Mouse (Mus musculus) neural tube, embryonic 14.5 days (tissue): ENCODE results near the gene Slc19a1. TPM values are rescaled to one million over a fixed set of nuclear protein-coding genes. Genes with fewer than 3 reads are reported as not detected.

Experiments used
- ATAC-seq: fragments of 200-750 bp; cut with Nextera tagmentation; 2 replicates; pipeline ENCODE4 v1.8.0; 2017; ENCODE audit warnings: low read depth, mild to moderate bottlenecking, moderate TSS enrichment, moderate library complexity
- H3K27ac ChIP-seq: fragments of 300-500 bp; sonication (generic); 2 replicates; pipeline ENCODE4 v1.5.1; 2014; ENCODE audit warnings: low read depth, mild to moderate bottlenecking, control low read depth, low read length, moderate library complexity, mixed read lengths
- H3K27me3 ChIP-seq: fragments of 300-500 bp; sonication (generic); 2 replicates; pipeline ENCODE4 v1.6.1; 2014; ENCODE audit warnings: low read length; ENCODE audit not compliant: control insufficient read depth, insufficient read depth
- H3K36me3 ChIP-seq: fragments of 300-500 bp; sonication (generic); 2 replicates; pipeline ENCODE4 v1.6.1; 2014; ENCODE audit warnings: low read length, mixed read lengths; ENCODE audit not compliant: control insufficient read depth, insufficient read depth
- H3K4me1 ChIP-seq: fragments of 300-500 bp; sonication (generic); 2 replicates; pipeline ENCODE4 v1.6.1; 2014; ENCODE audit warnings: low read length; ENCODE audit not compliant: control insufficient read depth, insufficient read depth
- H3K4me2 ChIP-seq: fragments of 300-500 bp; sonication (generic); 2 replicates; pipeline ENCODE4 v1.6.1; 2014; ENCODE audit warnings: mild to moderate bottlenecking, low read depth, low read length, control low read depth
- H3K4me3 ChIP-seq: fragments of 300-500 bp; sonication (generic); 2 replicates; pipeline ENCODE4 v1.5.1; 2014; ENCODE audit warnings: low read depth, low read length, control low read depth, mixed read lengths
- H3K9ac ChIP-seq: fragments of 300-500 bp; sonication (generic); replicated peaks from 2 replicates; pipeline ENCODE4 v1.6.1; 2014; ENCODE audit warnings: low read depth, mild to moderate bottlenecking, control low read depth, low read length, mixed read lengths
- H3K9me3 ChIP-seq: fragments of 300-500 bp; sonication (generic); 2 replicates; pipeline ENCODE4 v1.6.1; 2016; ENCODE audit warnings: low read length; ENCODE audit not compliant: control insufficient read depth
- WGBS: fragments of 180-500 bp; shearing (Covaris S2); extraction: QIAGEN DNeasy Blood & Tissue Kit; methylation state at CpG from one replicate; pipeline ENCODE4 v1.1.7; 2014; 5-methylcytosine and 5-hydroxymethylcytosine counted together
- polyA plus RNA-seq: library from polyadenylated mRNA; unstranded; fragments of >200 nt; fragmentation: Nextera tagmentation; extraction: Ambion mirVana; gene quantifications from 2 replicates; pipeline ENCODE4 v1.2.1, GENCODE M21; 2014

Slc19a1 gene
- polyA plus RNA-seq, 1 experiment from 2014 or later, result 35.6 TPM

GRCm38 (mm10) chr10:77028782-77029296, 3.2 kb upstream of the Slc19a1 start:
- Histone ChIP-seq H3K27me3 (no peaks in the 10 kb centered on the region), H3K4me2 (no peak overlapping the region), H3K4me3 (no peak overlapping the region), H3K4me1 (peaks cover 3% of the 10 kb centered on the region), H3K36me3 (no peaks in the 10 kb centered on the region), H3K27ac (no peak overlapping the region), H3K9ac (no peak overlapping the region), H3K9me3 (no peaks in the 10 kb centered on the region)
- no peak for ATAC-seq
- 89% methylated on average over 6 of the region's 6 CpGs for WGBS

- Histone ChIP-seq H3K27me3 (no peaks in the 10 kb centered on the region), H3K9ac (no peak overlapping the region), H3K9me3 (no peaks in the 10 kb centered on the region), H3K4me1 (peaks cover 10% of the 10 kb centered on the region), H3K4me2 (no peak overlapping the region), H3K4me3 (no peak overlapping the region), H3K27ac (no peak overlapping the region), H3K36me3 (no peaks in the 10 kb centered on the region)
- WGBS, result 90% methylated on average over 4 of the region's 4 CpGs
- no peak for ATAC-seq
Measured at GRCm38 (mm10) chr10:77029761-77030160, 2.3 kb upstream of the Slc19a1 start.

DNA sequence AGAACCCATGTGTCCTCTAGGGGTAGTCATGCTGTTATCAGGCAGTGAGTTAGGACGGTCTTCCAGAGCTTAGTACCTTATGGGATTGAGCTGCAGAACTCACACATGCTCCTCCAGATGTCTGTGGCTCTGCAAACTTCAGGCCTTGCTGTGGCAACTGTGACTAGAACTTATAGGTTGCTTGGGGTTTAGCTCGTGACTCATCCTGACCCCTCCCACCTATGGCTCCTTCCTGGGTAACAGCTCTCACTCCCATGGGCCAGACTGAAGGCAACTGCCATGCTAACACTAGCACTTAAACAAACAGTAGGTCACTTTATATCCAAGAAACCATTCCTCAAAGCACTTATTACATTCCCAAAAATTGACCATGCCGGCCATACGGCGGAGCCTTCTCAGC, 1.4 kb upstream of the Slc19a1 start:
- no peak for ATAC-seq
- no peak overlapping the region for H3K27ac ChIP-seq
- WGBS, result 90% methylated on average over 5 of the region's 5 CpGs

DNA sequence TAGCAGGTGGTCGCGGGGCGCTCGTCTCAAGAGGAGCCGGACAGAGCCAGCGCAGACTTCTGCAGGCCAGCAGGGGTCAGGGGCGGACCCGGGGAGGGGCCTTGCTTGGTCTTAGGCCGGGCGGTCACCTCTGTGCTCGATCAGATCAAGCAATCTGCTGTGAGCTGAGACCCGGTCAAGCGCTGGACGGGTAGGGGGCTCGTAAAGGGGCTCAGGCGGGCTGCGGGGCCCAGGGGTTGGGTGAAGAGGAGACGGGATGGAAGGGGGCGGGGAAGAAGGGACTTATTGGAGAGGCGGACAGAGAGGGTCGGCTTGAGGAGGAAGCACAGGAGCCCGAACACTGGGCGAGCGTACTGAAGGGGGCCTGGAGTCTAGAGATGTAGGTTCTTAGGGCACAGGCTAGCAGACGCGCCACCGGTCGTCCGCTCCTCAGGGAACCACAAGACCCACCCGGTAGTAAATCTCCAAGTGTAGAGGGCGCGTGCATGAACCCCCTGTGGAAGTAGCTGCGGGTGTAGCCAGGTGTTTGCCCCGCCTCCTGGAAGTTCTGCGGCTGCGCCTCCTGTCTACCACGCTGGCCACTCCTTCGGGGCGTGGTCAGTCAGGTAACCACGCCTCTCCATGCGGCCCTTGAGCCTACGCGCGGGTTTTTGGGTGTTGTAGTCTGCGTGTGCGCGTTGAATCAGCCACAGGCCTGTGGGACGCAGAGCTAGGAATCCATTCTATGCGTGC, 716 bp downstream of the Slc19a1 start:
- Histone ChIP-seq H3K27me3 (no peaks in the 10 kb centered on the region), H3K27ac (peak overlapping the region; percentile 72), H3K9ac (peak overlapping the region; percentile 65), H3K4me2 (peak overlapping the region; percentile 88), H3K9me3 (no peaks in the 10 kb centered on the region), H3K36me3 (no peaks in the 10 kb centered on the region), H3K4me1 (peaks cover 17% of the 10 kb centered on the region), H3K4me3 (peak overlapping the region; percentile 59)
- peak; percentile 95 for ATAC-seq
- under 1% methylated on average over 47 of the region's 49 CpGs for WGBS

More for the DNA sequence above, 1.4 kb upstream of the Slc19a1 start:
- no peak overlapping the region for H3K4me3 ChIP-seq
- no peak overlapping the region for H3K9ac ChIP-seq
- no peak overlapping the region for H3K4me2 ChIP-seq
- no peaks in the 10 kb centered on the region for H3K9me3 ChIP-seq
- no peaks in the 10 kb centered on the region for H3K27me3 ChIP-seq
- no peaks in the 10 kb centered on the region for H3K36me3 ChIP-seq
- H3K4me1 ChIP-seq, result peaks cover 17% of the 10 kb centered on the region

DNA sequence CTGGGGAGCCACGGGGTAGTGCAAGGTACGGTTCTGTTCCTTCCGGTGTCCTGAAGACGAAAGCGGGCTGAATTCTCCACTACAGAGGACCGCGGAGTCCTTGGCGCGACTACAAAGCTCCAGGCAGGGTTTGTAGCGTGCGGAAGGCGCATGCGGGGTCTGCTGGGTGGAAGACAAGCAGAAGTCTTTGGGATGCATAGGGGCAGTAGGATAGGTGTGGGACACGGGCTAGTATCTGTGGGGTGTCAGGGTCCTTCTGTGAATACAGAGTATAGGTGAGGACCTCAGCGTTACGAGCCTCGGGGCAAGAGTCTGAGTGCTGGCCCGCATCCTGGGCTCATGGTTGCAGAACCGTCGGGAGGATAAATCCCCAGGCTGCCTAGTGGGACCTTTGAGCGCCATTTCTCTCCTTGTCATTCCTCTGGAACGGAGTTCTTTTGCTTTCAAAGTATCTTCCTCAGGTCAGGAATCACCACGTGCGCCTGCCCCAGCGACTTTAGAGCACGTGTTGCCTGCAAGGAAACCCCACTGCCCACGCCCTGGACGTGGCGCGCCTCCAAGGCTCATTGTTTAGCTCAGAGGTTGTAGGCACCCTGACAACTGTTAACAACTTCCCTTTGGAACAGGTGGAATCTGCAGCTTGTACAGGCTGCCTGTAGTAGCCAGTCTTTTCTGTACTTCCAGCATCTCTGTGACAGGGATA, 1.4 kb downstream of the Slc19a1 start:
- Histone ChIP-seq H3K9me3 (no peaks in the 10 kb centered on the region), H3K4me3 (peak overlapping the region; percentile 59), H3K27me3 (no peaks in the 10 kb centered on the region), H3K4me1 (peaks cover 17% of the 10 kb centered on the region), H3K4me2 (peak overlapping the region; percentile 88), H3K9ac (peak overlapping the region; percentile 65), H3K36me3 (no peaks in the 10 kb centered on the region), H3K27ac (peak overlapping the region; percentile 72)
- ATAC-seq, result peak; percentile 71
- under 1% methylated on average over 30 of the region's 30 CpGs for WGBS

- Histone ChIP-seq H3K27ac (no peak overlapping the region), H3K36me3 (no peaks in the 10 kb centered on the region; the same call in 1 of the 2 replicates), H3K9me3 (no peaks in the 10 kb centered on the region), H3K4me2 (no peak overlapping the region; the same call in 1 of the 2 replicates), H3K4me1 (peaks cover 17% of the 10 kb centered on the region), H3K27me3 (no peaks in the 10 kb centered on the region), H3K4me3 (no peak overlapping the region), H3K9ac (no peak overlapping the region)
- no peak for ATAC-seq
- WGBS, result 90% methylated on average over 6 of the region's 6 CpGs
Measured at GRCm38 (mm10) chr10:77035487-77035886, 3.4 kb downstream of the Slc19a1 start.

- Histone ChIP-seq H3K27me3 (no peaks in the 10 kb centered on the region), H3K4me3 (no peak overlapping the region), H3K27ac (no peak overlapping the region), H3K4me2 (no peak overlapping the region), H3K9ac (no peak overlapping the region), H3K36me3 (peaks cover 12% of the 10 kb centered on the region), H3K4me1 (peaks cover 15% of the 10 kb centered on the region), H3K9me3 (no peaks in the 10 kb centered on the region)
- ATAC-seq, result no peak
- WGBS, result 90% methylated on average over 8 of the region's 8 CpGs
Measured at GRCm38 (mm10) chr10:77038579-77039174, 6.6 kb downstream of the Slc19a1 start.

- no peaks in the 10 kb centered on the region for H3K9me3 ChIP-seq
- no peaks in the 10 kb centered on the region for H3K4me1 ChIP-seq
- no peaks in the 10 kb centered on the region for H3K27me3 ChIP-seq
- peaks cover 9% of the 10 kb centered on the region for H3K36me3 ChIP-seq
- H3K9ac ChIP-seq, result no peak overlapping the region
- no peak for ATAC-seq
- WGBS, result 86% methylated on average over 4 of the region's 4 CpGs
- H3K4me3 ChIP-seq, result no peak overlapping the region
- H3K4me2 ChIP-seq, result no peak overlapping the region
- H3K27ac ChIP-seq, result no peak overlapping the region
Measured at GRCm38 (mm10) chr10:77048196-77048595, 16.2 kb downstream of the Slc19a1 start.

DNA sequence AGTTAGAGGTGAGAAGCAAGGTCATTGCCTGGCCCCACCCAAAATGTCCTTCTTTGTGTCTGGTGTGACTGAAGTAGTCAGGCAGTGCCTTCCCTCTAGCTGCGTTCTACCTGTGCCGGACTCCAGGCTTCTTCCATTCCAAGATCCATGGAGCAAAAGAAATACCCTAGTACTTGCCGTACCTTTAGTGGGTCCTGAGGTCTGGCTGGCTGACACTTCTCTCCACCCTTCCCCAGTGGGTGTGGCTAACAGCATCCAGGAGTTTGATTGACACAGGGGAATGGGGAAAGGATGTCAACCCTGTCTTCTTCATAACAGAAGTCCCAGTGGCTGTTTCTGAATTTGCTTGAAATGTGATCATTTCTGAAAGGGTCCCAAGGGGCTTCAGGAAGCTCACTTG, 16.6 kb downstream of the Slc19a1 start:
- Histone ChIP-seq H3K4me1 (no peaks in the 10 kb centered on the region), H3K9me3 (no peaks in the 10 kb centered on the region), H3K4me2 (no peak overlapping the region), H3K27me3 (no peaks in the 10 kb centered on the region), H3K4me3 (no peak overlapping the region), H3K36me3 (peaks cover 9% of the 10 kb centered on the region), H3K27ac (no peak overlapping the region), H3K9ac (no peak overlapping the region)
- no peak for ATAC-seq
- 97% methylated on average over 3 of the region's 3 CpGs for WGBS
